Mouse (Mus musculus) small intestine, adult 2 months (tissue): ENCODE measurements around the gene Kdm4b. TPM values are rescaled to one million over a fixed set of nuclear protein-coding genes. Genes with fewer than 3 reads are reported as not detected.

Source experiments
- H3K27ac ChIP-seq: fragments of 200-500 bp; 2 replicates; pipeline ENCODE4 v1.5.1; 2012; ENCODE audit warnings: low read depth, low read length, control low read depth, inconsistent platforms; ENCODE audit not compliant: insufficient read depth
- H3K27me3 ChIP-seq: fragments of 200-500 bp; 2 replicates; pipeline ENCODE4 v1.6.1; 2012; ENCODE audit warnings: mild to moderate bottlenecking, moderate library complexity, low read length, inconsistent platforms; ENCODE audit not compliant: control insufficient read depth, insufficient read depth
- H3K36me3 ChIP-seq: fragments of 200-500 bp; 2 replicates; pipeline ENCODE4 v1.6.1; 2012; ENCODE audit warnings: mild to moderate bottlenecking, low read length, control low read depth, inconsistent platforms; ENCODE audit not compliant: control insufficient read depth, insufficient read depth
- H3K4me1 ChIP-seq: fragments of 200-500 bp; 2 replicates; pipeline ENCODE4 v1.6.1; 2012; ENCODE audit warnings: low read length, inconsistent platforms, mixed read lengths; ENCODE audit not compliant: control insufficient read depth, insufficient read depth, insufficient read length
- H3K4me3 ChIP-seq: fragments of 200-500 bp; 2 replicates; pipeline ENCODE4 v1.5.1; 2012; ENCODE audit warnings: low read depth, mild to moderate bottlenecking, control low read depth, inconsistent platforms, low read length, moderate library complexity
- CTCF ChIP-seq: fragments of 200-500 bp; IDR thresholded peaks from 2 replicates; pipeline ENCODE4 v1.5.1; 2012; ENCODE audit warnings: low read depth, mild to moderate bottlenecking, control low read depth, inconsistent platforms, low read length, moderate library complexity, mixed read lengths; ENCODE audit not compliant: insufficient replicate concordance, insufficient read length; ENCODE audit errors: extremely low read depth
- POLR2A ChIP-seq: fragments of 200-500 bp; IDR thresholded peaks from 2 replicates; pipeline ENCODE4 v1.6.1; 2012; ENCODE audit warnings: low read depth, mild to moderate bottlenecking, control low read depth, inconsistent platforms, low read length, moderate library complexity
- WGBS: fragments of 180-500 bp; shearing (Covaris S2); methylation state at CpG from one replicate; pipeline ENCODE4 v1.1.7; 2018; 5-methylcytosine and 5-hydroxymethylcytosine counted together
- polyA plus RNA-seq: library from polyadenylated mRNA; depleted of rRNA; stranded (reverse); fragments of >200 nt; gene quantifications from 2 replicates; pipeline ENCODE4 v1.2.3, GENCODE M21; 2012

The Kdm4b gene
- polyA plus RNA-seq, 1 experiment = 38.3 TPM

DNA sequence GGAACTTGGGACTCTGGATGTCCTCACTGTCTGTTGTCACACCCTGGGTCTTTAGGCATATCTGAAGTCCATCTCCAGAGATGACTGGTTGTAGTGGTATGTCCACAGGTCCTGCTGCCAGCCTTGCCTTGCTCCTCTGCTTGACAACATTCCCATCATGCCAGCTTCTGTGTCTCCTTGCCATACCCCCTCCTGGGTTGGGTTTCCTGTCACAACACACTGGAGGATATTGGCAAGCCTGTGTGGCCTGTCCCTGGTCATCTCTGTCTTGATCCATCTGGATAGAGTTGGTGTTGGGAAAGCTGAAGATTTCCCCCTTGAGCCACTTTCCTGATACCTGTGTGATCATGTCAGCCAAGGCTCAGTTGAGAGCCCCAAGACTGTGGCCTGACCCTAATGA lies 14.9 kb downstream of the Kdm4b start:
- Histone ChIP-seq H3K36me3 (no peaks in the 10 kb centered on the region), H3K27me3 (no peaks in the 10 kb centered on the region), H3K4me3 (no peak overlapping the region), H3K4me1 (peaks cover 9% of the 10 kb centered on the region; the same call in 1 of the 2 replicates), H3K27ac (no peak overlapping the region)
- TF ChIP-seq CTCF (no peak), POLR2A (no peak)

DNA sequence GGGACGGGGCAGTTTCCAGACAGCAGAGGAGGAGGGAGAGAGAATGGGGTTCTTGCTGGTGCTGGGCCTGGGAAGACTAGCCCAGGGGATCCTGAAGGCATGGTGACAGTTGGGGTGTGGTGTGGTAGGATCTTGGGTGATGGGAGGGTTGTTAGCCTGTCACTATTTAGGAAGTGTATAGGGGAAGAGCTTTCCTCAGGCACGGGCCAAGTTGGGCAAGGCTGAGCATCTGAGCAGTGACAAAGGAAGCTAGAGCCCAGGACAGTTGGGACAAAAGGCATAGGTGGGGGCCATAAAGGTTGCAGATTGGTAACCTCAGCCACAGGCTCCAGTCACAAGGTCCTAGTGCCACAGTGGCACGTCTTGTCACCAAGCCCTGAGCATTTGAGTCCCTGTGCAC lies 17.6 kb downstream of the Kdm4b start:
- WGBS = 84% methylated on average over 3 of the region's 3 CpGs
- Histone ChIP-seq H3K27ac (no peak overlapping the region), H3K36me3 (no peaks in the 10 kb centered on the region)

DNA sequence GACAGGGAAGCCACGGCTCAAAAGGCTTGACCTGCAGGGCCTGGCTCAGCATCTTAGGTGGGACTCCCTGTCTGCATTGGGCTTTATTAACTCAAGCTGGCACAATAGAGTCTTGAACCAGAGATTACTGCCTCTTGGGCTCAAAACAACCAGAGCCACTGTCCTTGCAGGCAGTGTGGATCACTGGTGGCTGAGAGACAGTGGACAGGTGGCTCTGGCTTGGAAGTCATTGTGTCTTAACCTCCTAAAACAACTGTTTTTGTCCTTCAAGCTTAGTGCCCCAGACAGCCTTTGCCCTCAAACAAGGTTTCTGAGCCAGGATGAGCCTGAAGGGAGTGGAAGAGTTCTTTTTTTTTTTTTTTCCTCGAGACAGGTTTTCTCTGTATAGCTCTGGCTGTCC lies 19.5 kb downstream of the Kdm4b start:
- no peaks in the 10 kb centered on the region for H3K27me3 ChIP-seq
- WGBS = 58% methylated on average over 2 of the region's 2 CpGs
- no peak overlapping the region for H3K27ac ChIP-seq
- H3K4me3 ChIP-seq = no peak overlapping the region
- no peak for TF ChIP-seq POLR2A
- TF ChIP-seq CTCF = no peak
- H3K36me3 ChIP-seq = no peaks in the 10 kb centered on the region
- H3K4me1 ChIP-seq = peaks cover 5% of the 10 kb centered on the region; the same call in 1 of the 2 replicates

More for the DNA sequence above, 17.6 kb downstream of the Kdm4b start:
- Histone ChIP-seq H3K4me1 (peaks cover 9% of the 10 kb centered on the region; the same call in 1 of the 2 replicates), H3K27me3 (no peaks in the 10 kb centered on the region), H3K4me3 (no peak overlapping the region)
- no peak for TF ChIP-seq CTCF
- no peak for TF ChIP-seq POLR2A

DNA sequence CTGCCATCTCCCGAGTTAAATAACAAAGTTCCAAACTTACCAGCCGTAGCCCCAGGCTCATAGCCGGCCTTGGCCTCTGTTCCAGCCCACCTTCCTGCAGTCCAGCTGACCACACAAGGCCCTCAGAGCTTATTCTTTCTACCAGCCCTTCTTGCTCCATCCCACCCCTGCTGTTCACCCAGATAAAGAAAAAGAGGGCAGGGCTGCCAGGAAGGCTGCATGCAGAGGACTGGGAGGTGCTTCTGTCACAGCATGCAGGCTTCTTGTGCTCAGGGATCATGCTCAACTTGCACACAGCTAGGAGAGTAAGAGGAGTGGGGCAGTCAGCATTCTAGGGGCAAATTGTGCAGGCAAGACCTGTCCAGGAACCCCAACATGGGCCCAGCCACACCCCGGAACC lies 22.3 kb downstream of the Kdm4b start:
- 80% methylated on average over 4 of the region's 4 CpGs for WGBS
- Histone ChIP-seq H3K4me1 (no peaks in the 10 kb centered on the region), H3K27me3 (no peaks in the 10 kb centered on the region), H3K36me3 (peaks cover 9% of the 10 kb centered on the region), H3K27ac (no peak overlapping the region), H3K4me3 (no peak overlapping the region)
- TF ChIP-seq CTCF (no peak), POLR2A (no peak)

DNA sequence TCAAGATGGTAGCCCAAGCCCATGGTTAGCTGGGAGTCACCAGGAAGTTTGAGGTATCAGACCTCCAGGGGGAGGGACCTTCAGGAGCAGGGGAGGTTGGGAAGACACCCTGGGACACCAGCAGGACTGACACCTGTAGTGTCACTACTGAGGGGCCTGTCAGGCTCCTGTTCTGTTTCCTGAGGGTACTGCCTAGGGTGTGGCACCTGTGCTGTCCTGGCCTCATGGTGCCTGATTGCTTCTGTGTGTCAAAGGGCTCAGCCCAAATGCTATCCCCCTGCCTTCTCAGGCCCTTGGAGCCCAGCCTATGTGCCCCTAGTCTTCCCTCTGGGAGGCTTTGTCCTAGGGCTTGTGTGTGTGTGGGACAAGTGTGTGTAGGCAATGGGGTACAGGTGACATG lies 22.7 kb downstream of the Kdm4b start:
- Histone ChIP-seq H3K4me3 (no peak overlapping the region), H3K4me1 (no peaks in the 10 kb centered on the region), H3K27me3 (no peaks in the 10 kb centered on the region), H3K36me3 (peaks cover 13% of the 10 kb centered on the region), H3K27ac (no peak overlapping the region)
- TF ChIP-seq POLR2A = no peak
- TF ChIP-seq CTCF = no peak

DNA sequence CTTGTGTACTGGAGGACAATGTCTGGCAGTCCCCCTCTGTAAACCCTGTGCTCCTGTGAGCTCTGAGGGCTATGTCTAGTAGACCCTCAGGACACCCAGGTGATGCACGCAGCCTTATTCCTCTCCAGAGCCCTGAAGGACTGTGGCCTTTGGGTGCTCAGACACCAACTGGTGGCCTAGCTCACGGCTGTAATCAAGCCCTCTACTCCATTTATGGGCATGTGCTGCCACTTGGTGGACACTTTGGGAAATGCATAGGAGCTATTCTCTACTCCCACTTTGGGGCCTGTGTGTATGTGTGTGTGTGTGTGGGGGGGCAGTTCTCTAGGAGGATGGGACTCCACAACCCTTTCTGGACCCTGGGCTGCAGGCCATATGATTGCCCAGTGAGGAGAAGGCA lies 24.8 kb downstream of the Kdm4b start:
- no peaks in the 10 kb centered on the region for H3K4me1 ChIP-seq
- 24% methylated on average over 2 of the region's 2 CpGs for WGBS
- H3K4me3 ChIP-seq = no peak overlapping the region
- TF ChIP-seq POLR2A = no peak; the same call in 1 of the 2 replicates
- TF ChIP-seq CTCF = peak; percentile 79; the same call in 1 of the 2 replicates
- H3K36me3 ChIP-seq = peaks cover 25% of the 10 kb centered on the region
- H3K27me3 ChIP-seq = no peaks in the 10 kb centered on the region
- H3K27ac ChIP-seq = no peak overlapping the region

DNA sequence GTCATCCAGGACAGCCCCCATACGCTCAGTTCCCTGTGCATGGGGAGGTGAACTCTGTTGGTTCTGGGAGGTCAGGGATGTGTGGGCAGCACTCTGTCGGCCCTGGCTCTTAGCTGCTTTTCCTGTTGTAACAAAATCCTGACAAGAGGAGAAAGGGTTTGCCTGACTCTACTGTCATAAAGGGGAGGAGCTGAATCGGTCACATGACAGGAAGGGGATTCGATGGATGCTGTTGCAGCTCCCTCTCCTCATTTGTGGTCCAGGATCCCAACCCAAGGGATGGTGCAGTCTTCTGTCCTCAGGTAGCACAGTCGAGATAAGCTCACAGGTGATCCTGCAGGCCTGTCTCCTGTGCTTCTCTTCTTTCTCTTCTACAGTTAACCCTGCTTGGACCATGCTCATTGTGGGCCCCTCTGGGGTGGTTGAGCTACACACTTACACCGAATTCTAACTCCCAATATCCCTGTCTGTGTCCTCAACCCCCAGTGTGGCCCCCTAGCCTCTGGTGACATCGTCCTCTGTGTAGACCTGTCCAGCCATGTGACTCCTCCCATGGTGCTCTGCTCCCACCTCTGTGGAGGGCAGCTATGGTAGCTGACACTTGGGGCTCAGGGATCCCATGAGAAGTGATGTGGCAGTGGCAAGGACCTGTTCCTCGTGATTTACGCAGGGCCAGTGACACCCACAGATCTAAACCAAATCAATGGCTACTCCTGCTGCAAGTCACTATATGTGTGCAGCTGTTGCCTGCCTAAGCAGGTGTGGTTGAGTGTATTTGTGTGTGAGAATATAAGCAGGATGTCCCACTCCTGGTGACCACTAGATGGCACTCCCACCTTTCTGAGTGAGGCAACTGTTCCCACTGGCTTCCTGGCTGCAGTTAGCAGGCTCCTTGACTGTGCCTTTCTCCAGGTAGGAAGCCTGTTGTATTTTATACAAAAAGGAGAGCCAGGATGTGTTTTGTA lies 31.3 kb downstream of the Kdm4b start:
- no peak overlapping the region for H3K4me3 ChIP-seq
- H3K27me3 ChIP-seq = no peaks in the 10 kb centered on the region
- no peaks in the 10 kb centered on the region for H3K4me1 ChIP-seq
- WGBS = 60% methylated on average over 9 of the region's 9 CpGs
- no peak for TF ChIP-seq POLR2A
- peak; percentile 88; the same call in 1 of the 2 replicates for TF ChIP-seq CTCF
- H3K36me3 ChIP-seq = peaks cover 42% of the 10 kb centered on the region
- H3K27ac ChIP-seq = no peak overlapping the region
